Mouse (Mus musculus) Patski (cell line): ENCODE data around the gene Bpifb9a. TPM values are rescaled to one million over a fixed set of nuclear protein-coding genes. Genes with fewer than 3 reads are reported as not detected.
"Not testable (repeated sequence)": the region's sequence is repeated elsewhere in the genome, so short reads cannot be mapped to it uniquely, and the experiment has no call there.

Experiments
- ATAC-seq: fragments of 100-300 bp; one replicate; pipeline ENCODE4 v1.8.0; 2021
- CTCF ChIA-PET: fragments of 350-600 bp; sonication (Branson Sonifier 250); formaldehyde crosslinking; loops from one replicate; lab custom pipeline; 2022; ENCODE audit warnings: inconsistent platforms; lab: Charles Lee
- POLR2A ChIA-PET: fragments of 350-600 bp; sonication (Branson Sonifier 250); formaldehyde crosslinking; loops from one replicate; lab custom pipeline; 2022; ENCODE audit warnings: antibody characterized with exemption, inconsistent platforms; lab: Charles Lee
- DNase-seq: peaks from one replicate; pipeline ENCODE4 v3.0.0-alpha.2; 2011; ENCODE audit warnings: low read depth, low spot score
- H3K27me3 ChIP-seq: fragments of 371-371 bp; one replicate; pipeline ENCODE4 v1.5.1; 2021
- CTCF ChIP-seq: fragments of 100-300 bp; IDR thresholded peaks from one replicate; pipeline ENCODE4 v1.5.1; 2021
- in situ Hi-C: fragments of 300-500 bp; cut with MboI; formaldehyde crosslinking; loops from 3 replicates; pipeline ENCODE4 v1.11.1; 2018; ENCODE audit warnings: low pct_unique_long_range_greater_than_20kb, mixed read lengths
- polyA plus RNA-seq: library from polyadenylated mRNA; unstranded; gene quantifications from one replicate; pipeline ENCODE4 v1.2.3, GENCODE M21; 2021

Bpifb9a gene
- polyA plus RNA-seq, 1 experiment from 2014 or later, result not detected

- TF ChIP-seq CTCF, result no peak
- in situ Hi-C loops, result no loop called here
- no peaks in the 10 kb centered on the region for H3K27me3 ChIP-seq
- ATAC-seq, result no peak
- ChIA-PET CTCF (no interaction called here), POLR2A (no interaction called here)
- no peak for DNase-seq
These were observed 44.1 kb downstream of the Bpifb9a start for GRCm38 (mm10) chr2:154301763-154302162.

GRCm38 (mm10) chr2:154304604-154305003 is 47.0 kb downstream of the Bpifb9a start:
- POLR2A ChIA-PET, DNase-seq, CTCF ChIA-PET, ATAC-seq, H3K27me3 ChIP-seq: not testable (repeated sequence)
- in situ Hi-C loops, result loop anchor here (5.0 kb wide), 1 partner anchor 47 kb away; the partner anchor contains the start of gene Bpifb9a

GRCm38 (mm10) chr2:154306927-154307326 is 49.3 kb downstream of the Bpifb9a start, which contains the start of gene Bpifb9b:
TSS of gene Bpifb9b (plus strand) at chr2:154307227.
- CTCF ChIA-PET, H3K27me3 ChIP-seq, DNase-seq, POLR2A ChIA-PET, ATAC-seq: not testable (repeated sequence)
- in situ Hi-C loops, result loop anchor here (5.0 kb wide), 1 partner anchor 50 kb away; the partner anchor contains the start of gene Bpifb9a

- POLR2A ChIA-PET, DNase-seq, in situ Hi-C loops, CTCF ChIA-PET, H3K27me3 ChIP-seq, ATAC-seq: not testable (repeated sequence)
These were observed 56.1 kb downstream of the Bpifb9a start for GRCm38 (mm10) chr2:154313771-154314170.

Other genes starting within 250 kb of the Bpifb9a start
- gene Bpifa2, start 249.6 kb upstream of the Bpifb9a start, polyA plus RNA-seq, result not detected
- not detected for gene Bpifa3, start 127.5 kb upstream of the Bpifb9a start, polyA plus RNA-seq
- gene Bpifa1, start 115.0 kb upstream of the Bpifb9a start, polyA plus RNA-seq, result not detected
- gene Bpifa5, start 95.2 kb upstream of the Bpifb9a start, polyA plus RNA-seq, result not detected
- 0.04 TPM for gene Bpifb1, start 67.0 kb upstream of the Bpifb9a start, polyA plus RNA-seq
- gene Bpifb5, start 34.1 kb upstream of the Bpifb9a start, polyA plus RNA-seq, result 0.19 TPM
- not detected for gene Bpifb9b, start 49.4 kb downstream of the Bpifb9a start, polyA plus RNA-seq
- gene Cdk5rap1, start 115.2 kb downstream of the Bpifb9a start, polyA plus RNA-seq, result 18.1 TPM
- 30.2 TPM for gene Snta1, start 150.2 kb downstream of the Bpifb9a start, polyA plus RNA-seq
- gene Cbfa2t2, start 178.6 kb downstream of the Bpifb9a start, polyA plus RNA-seq, result 27.2 TPM